Mouse (Mus musculus): ENCODE results near the gene Gpn2. TPM values are rescaled to one million over a fixed set of nuclear protein-coding genes. Genes with fewer than 3 reads are reported as not detected.

Gene Gpn2
- total and polyA plus RNA-seq, 2 experiments from 2014 or later = 16.8 to 18.5 TPM

DNA sequence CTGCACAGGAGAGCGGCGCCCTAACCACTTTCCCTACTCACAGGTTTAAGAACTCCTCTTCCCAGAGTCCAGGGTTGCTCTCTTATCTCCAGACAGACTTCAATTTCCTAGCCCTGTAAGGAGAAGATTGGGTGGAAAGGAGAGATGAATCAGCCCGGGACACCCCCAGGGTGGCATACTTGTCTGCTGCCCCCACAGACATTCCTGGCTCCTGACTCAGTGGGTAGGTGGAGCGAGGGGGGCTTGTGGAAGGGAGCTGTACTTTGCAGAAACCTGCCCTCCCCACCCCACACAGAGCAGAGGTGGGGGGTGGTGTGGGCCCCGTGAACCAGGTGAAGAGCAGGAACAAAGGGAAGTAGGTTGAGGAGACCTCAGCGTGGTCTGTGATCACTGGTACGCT, 11.4 kb downstream of the Gpn2 start:
- WGBS = 80% methylated on average over 7 of the region's 7 CpGs

DNA sequence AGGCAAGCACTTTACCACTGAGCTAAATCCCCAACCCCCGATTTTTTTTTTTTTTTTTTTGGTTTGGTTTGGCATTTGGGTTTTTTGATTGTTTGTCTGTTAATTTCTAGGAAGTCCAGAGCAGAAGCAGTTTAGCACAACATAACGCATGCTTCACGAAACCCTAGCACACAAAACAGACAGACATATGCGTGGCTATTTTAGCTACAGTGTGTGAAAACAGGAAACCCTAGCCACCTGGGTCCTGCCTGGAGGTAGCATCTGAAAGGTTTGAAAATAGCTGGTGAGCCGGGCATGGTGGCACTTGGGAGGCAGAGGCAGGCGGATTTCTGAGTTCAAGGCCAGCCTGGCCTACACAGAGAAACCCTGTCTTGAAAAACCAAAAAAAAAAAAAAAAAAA, 11.9 kb downstream of the Gpn2 start:
- H3K27me3 ChIP-seq (ENCODE audit: insufficient read depth, low read length) = peaks cover 22% of the 10 kb centered on the region
- H3K4me2 ChIP-seq (ENCODE audit: low read depth) = no peak overlapping the region
- TF ChIP-seq CTCF (IDR thresholded peaks at IDR 0.05; ENCODE audit: low read depth) = no peak
- no peak overlapping the region for H3K9ac ChIP-seq
- peaks cover 7% of the 10 kb centered on the region for H3K36me3 ChIP-seq (ENCODE audit: insufficient read depth)
- no peak overlapping the region for H3K27ac ChIP-seq (ENCODE audit: low read depth, low read length)
- 85% methylated on average over 6 of the region's 6 CpGs for WGBS
- no peaks in the 10 kb centered on the region for H3K4me1 ChIP-seq (ENCODE audit: insufficient read depth)
- ATAC-seq (no peak), DNase-seq (no peak)
- no peaks in the 10 kb centered on the region for H3K9me3 ChIP-seq (ENCODE audit: low read length)
- no peak overlapping the region for H3K4me3 ChIP-seq (ENCODE audit: low read depth, low read length)

More for the DNA sequence above, 11.4 kb downstream of the Gpn2 start:
- H3K9ac ChIP-seq = no peak overlapping the region
- peaks cover 22% of the 10 kb centered on the region for H3K27me3 ChIP-seq (ENCODE audit: insufficient read depth, low read length)
- peaks cover 12% of the 10 kb centered on the region for H3K36me3 ChIP-seq (ENCODE audit: insufficient read depth)
- DNase-seq (no peak), ATAC-seq (no peak)
- H3K27ac ChIP-seq (ENCODE audit: low read depth, low read length) = no peak overlapping the region
- H3K4me2 ChIP-seq (ENCODE audit: low read depth) = no peak overlapping the region
- TF ChIP-seq CTCF (IDR thresholded peaks at IDR 0.05; ENCODE audit: low read depth) = no peak
- H3K4me1 ChIP-seq (ENCODE audit: insufficient read depth) = no peaks in the 10 kb centered on the region
- H3K9me3 ChIP-seq (ENCODE audit: low read length) = no peaks in the 10 kb centered on the region
- H3K4me3 ChIP-seq (ENCODE audit: low read depth, low read length) = no peak overlapping the region

DNA sequence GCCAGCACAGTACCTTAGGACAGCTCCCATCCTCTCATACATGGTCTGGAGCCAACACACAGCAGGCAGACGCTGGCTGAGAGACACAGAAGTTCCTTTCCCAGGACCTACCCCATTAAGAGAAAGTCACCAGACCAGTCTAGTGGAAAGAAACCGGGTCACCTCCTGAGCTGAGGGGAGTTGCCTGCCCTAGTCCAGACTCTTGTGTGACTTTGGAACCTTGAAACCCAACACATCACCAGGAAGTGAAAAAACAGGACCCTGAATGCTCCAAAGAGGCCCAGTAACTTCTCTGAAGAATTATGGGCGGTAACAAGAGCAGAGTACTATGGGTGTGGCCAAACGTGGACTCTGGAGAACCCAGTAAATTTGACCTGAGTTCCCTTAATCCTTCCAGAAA, 14.5 kb downstream of the Gpn2 start:
- H3K36me3 ChIP-seq (ENCODE audit: insufficient read depth) = peaks cover 4% of the 10 kb centered on the region
- 49% methylated on average over 4 of the region's 4 CpGs for WGBS
- no peak overlapping the region for H3K4me2 ChIP-seq (ENCODE audit: low read depth)
- ATAC-seq (no peak), DNase-seq (no peak)
- peaks cover 32% of the 10 kb centered on the region for H3K27me3 ChIP-seq (ENCODE audit: insufficient read depth, low read length)
- no peak overlapping the region for H3K4me3 ChIP-seq (ENCODE audit: low read depth, low read length)
- no peaks in the 10 kb centered on the region for H3K4me1 ChIP-seq (ENCODE audit: insufficient read depth)
- no peak overlapping the region for H3K27ac ChIP-seq (ENCODE audit: low read depth, low read length)
- no peak for TF ChIP-seq CTCF (IDR thresholded peaks at IDR 0.05; ENCODE audit: low read depth)
- H3K9ac ChIP-seq = no peak overlapping the region
- no peaks in the 10 kb centered on the region for H3K9me3 ChIP-seq (ENCODE audit: low read length)

DNA sequence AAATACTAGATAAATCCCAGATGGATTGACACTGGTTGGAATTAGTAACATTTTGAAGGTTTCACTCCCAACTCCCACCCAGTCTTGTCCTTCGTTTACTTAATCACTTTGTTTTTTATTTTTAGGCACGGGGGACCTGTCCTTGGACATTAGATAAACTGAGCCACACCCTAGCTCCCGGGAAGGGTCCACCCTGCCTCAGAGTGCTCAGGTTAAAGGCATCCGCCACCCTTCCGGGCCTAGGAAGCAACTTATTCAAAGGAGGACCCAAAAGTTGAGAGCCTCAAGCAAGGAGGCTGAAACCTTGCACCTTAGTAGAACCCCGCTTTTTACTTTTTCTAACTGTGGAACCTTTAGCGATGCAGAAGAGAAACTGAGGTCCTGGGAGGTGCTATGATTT, 15.0 kb downstream of the Gpn2 start:
- Histone ChIP-seq H3K27ac (ENCODE audit: low read depth, low read length) (no peak overlapping the region), H3K4me1 (ENCODE audit: insufficient read depth) (no peaks in the 10 kb centered on the region), H3K4me2 (ENCODE audit: low read depth) (peak overlapping the region; percentile 67), H3K36me3 (ENCODE audit: insufficient read depth) (peaks cover 9% of the 10 kb centered on the region), H3K4me3 (ENCODE audit: low read depth, low read length) (peak overlapping the region; percentile 33), H3K27me3 (ENCODE audit: insufficient read depth, low read length) (peaks cover 32% of the 10 kb centered on the region), H3K9ac (no peak overlapping the region), H3K9me3 (ENCODE audit: low read length) (no peaks in the 10 kb centered on the region)
- ATAC-seq (no peak), DNase-seq (no peak)
- WGBS = 25% methylated on average over 7 of the region's 7 CpGs
- no peak for TF ChIP-seq CTCF (IDR thresholded peaks at IDR 0.05; ENCODE audit: low read depth)

DNA sequence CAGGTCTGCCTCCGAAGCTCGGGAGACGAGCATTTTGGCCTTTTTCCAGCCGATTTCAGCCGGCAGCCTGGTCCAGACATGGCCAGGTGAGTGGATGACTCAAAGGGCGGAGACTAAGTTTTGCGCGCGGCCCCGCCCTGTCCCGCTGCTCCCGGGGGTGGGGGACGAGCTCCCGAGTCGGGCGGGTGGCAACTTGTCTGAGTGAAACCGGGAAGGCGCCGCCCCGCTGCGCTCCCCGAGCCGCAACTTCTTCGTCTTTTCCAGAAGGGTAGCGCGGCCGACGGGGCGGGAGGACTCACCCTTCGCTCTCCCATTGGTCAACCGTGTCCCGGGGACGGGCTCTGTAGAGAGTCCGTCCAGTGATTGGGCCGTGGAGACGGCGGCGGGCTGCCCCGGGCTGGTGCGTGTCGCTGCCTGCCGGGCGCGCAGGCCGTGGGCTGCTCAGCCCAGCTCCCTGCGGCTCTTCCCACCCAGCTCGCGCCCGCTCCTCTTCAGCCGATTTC, 15.5 kb downstream of the Gpn2 start:
- Histone ChIP-seq H3K36me3 (ENCODE audit: insufficient read depth) (peaks cover 11% of the 10 kb centered on the region), H3K27me3 (ENCODE audit: insufficient read depth, low read length) (peaks cover 32% of the 10 kb centered on the region), H3K4me2 (ENCODE audit: low read depth) (peak overlapping the region; percentile 67), H3K4me1 (ENCODE audit: insufficient read depth) (no peaks in the 10 kb centered on the region), H3K4me3 (ENCODE audit: low read depth, low read length) (peak overlapping the region; percentile 33), H3K27ac (ENCODE audit: low read depth, low read length) (no peak overlapping the region), H3K9me3 (ENCODE audit: low read length) (no peaks in the 10 kb centered on the region), H3K9ac (no peak overlapping the region)
- ATAC-seq (peak; percentile 97), DNase-seq (peak; percentile 63)
- under 1% methylated on average over 48 of the region's 50 CpGs for WGBS
- TF ChIP-seq CTCF (IDR thresholded peaks at IDR 0.05; ENCODE audit: low read depth) = no peak

DNA sequence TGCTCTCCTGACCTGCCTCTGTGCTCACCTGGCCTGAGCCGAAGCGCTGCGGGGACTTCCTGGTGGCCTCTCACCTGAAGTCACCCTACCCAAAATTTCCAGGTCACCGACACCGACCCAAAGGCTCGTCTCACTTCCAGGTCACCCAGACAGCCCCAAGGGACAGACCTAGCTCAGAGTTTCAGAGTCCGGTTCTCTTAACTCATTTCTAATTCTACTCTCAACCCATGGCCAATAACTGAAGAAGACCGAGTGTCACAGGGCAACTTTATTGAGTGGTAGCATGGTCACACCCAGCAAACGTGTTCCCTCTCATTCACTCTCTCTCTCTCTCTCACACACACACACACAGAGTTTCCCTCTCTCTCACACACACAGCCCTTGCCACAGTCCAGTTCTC, 16.1 kb downstream of the Gpn2 start:
- H3K36me3 ChIP-seq (ENCODE audit: insufficient read depth) = peaks cover 12% of the 10 kb centered on the region
- H3K9me3 ChIP-seq (ENCODE audit: low read length) = no peaks in the 10 kb centered on the region
- H3K4me1 ChIP-seq (ENCODE audit: insufficient read depth) = no peaks in the 10 kb centered on the region
- TF ChIP-seq CTCF (IDR thresholded peaks at IDR 0.05; ENCODE audit: low read depth) = no peak
- H3K4me3 ChIP-seq (ENCODE audit: low read depth, low read length) = peak overlapping the region; percentile 33; the same call in 1 of the 2 replicates
- peaks cover 32% of the 10 kb centered on the region for H3K27me3 ChIP-seq (ENCODE audit: insufficient read depth, low read length)
- H3K27ac ChIP-seq (ENCODE audit: low read depth, low read length) = no peak overlapping the region
- DNase-seq = no peak
- 18% methylated on average over 9 of the region's 9 CpGs for WGBS
- peak overlapping the region; percentile 67 for H3K4me2 ChIP-seq (ENCODE audit: low read depth)
- no peak overlapping the region for H3K9ac ChIP-seq
- ATAC-seq = no peak

DNA sequence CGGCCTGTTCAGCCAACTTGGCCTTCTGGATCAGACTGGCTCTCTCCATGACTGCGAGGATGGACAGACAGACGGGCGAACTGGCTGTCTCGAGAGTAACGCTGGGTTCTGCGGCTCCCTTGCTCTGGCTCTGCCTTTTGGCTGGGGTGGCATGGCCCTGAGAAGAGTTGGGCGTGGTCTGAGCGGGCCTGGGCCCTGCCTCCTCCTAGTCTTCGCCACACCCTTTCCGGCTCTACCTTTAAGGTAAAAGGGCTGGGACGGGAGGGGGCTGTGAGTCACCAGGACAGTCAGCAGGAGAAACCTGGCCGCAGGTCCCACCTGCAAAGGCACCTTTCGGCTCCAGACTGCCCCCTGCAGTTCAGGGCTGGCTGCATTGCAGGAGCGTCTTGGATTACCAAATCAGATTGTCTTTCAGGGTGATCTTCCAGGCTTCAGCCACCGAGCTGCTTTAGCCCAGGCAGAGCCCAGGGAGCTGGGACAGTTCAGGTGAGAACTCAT, 17.6 kb downstream of the Gpn2 start, which contains the start of gene Sfn:
TSS of gene Sfn (minus strand) at position 448 of the 498 bp plus-strand sequence.
- no peak within 1 kb of the TSS for H3K9ac ChIP-seq
- peaks cover 32% of the 10 kb centered on the region for H3K27me3 ChIP-seq (ENCODE audit: insufficient read depth, low read length)
- WGBS = 4% methylated on average over 16 of the region's 16 CpGs
- ATAC-seq (no peak), DNase-seq (no peak)
- TF ChIP-seq CTCF (IDR thresholded peaks at IDR 0.05; ENCODE audit: low read depth) = peak; percentile 33; the same call in 1 of the 2 replicates
- H3K9me3 ChIP-seq (ENCODE audit: low read length) = no peaks in the 10 kb centered on the region
- no peak within 1 kb of the TSS for H3K4me2 ChIP-seq (ENCODE audit: low read depth)
- peaks cover 21% of the 10 kb centered on the region for H3K36me3 ChIP-seq (ENCODE audit: insufficient read depth)
- no peak within 1 kb of the TSS for H3K4me3 ChIP-seq (ENCODE audit: low read depth, low read length)
- H3K27ac ChIP-seq (ENCODE audit: low read depth, low read length) = no peak within 1 kb of the TSS
- no peaks in the 10 kb centered on the region for H3K4me1 ChIP-seq (ENCODE audit: insufficient read depth)

Measured in forebrain, postnatal 0 days (tissue).